Mouse (Mus musculus): Measurements from ENCODE around the gene Eras.
"Not testable (repeated sequence)": the region's sequence is repeated elsewhere in the genome, so short reads cannot be mapped to it uniquely, and the experiment has no call there.

The Eras gene

GRCm38 (mm10) chrX:7928270-7928790 lies at the start of gene Eras:
Eras (minus strand) TSS chrX:7928607.
- DNase-seq (ENCODE audit: low spot score), result no peak

GRCm38 (mm10) chrX:7977892-7978291 lies 49.5 kb upstream of the Eras start, which contains the start of gene Gata1:
Gata1 (minus strand) TSS chrX:7978071.
- DNase-seq (ENCODE audit: low spot score), result no peak

- DNase-seq (ENCODE audit: low spot score), result no peak
Observed at GRCm38 (mm10) chrX:7971292-7971691, 42.9 kb upstream of the Eras start.

- DNase-seq (ENCODE audit: low spot score), result no peak
Observed at GRCm38 (mm10) chrX:7968899-7969298, 40.5 kb upstream of the Eras start.

GRCm38 (mm10) chrX:7968226-7968625 lies 39.8 kb upstream of the Eras start:
- no peak for DNase-seq (ENCODE audit: low spot score)

- no peak for DNase-seq (ENCODE audit: low spot score)
Observed at GRCm38 (mm10) chrX:7967596-7968201, 39.3 kb upstream of the Eras start.

GRCm38 (mm10) chrX:7966161-7966560 lies 37.8 kb upstream of the Eras start:
- DNase-seq (ENCODE audit: low spot score), result no peak

- no peak for DNase-seq (ENCODE audit: low spot score)
Observed at GRCm38 (mm10) chrX:7963829-7964626, 35.6 kb upstream of the Eras start.

GRCm38 (mm10) chrX:7958868-7959267 lies 30.5 kb upstream of the Eras start:
- no peak for DNase-seq (ENCODE audit: low spot score)

- no peak for DNase-seq (ENCODE audit: low spot score)
Observed at GRCm38 (mm10) chrX:7950091-7950490, 21.7 kb upstream of the Eras start.

GRCm38 (mm10) chrX:7947900-7948492 lies 19.6 kb upstream of the Eras start:
- peak; percentile 90 for DNase-seq (ENCODE audit: low spot score)

- DNase-seq (ENCODE audit: low spot score), result peak; percentile 20
Observed at GRCm38 (mm10) chrX:7947108-7947899, 18.9 kb upstream of the Eras start, which contains the start of gene Hdac6. Hdac6 (minus strand) TSS chrX:7947889.

- no peak for DNase-seq (ENCODE audit: low spot score)
Observed at GRCm38 (mm10) chrX:7945618-7946017, 17.2 kb upstream of the Eras start.

GRCm38 (mm10) chrX:7937667-7938066 lies 9.3 kb upstream of the Eras start:
- no peak for DNase-seq (ENCODE audit: low spot score)

GRCm38 (mm10) chrX:7936874-7937273 lies 8.5 kb upstream of the Eras start:
- no peak for DNase-seq (ENCODE audit: low spot score)

GRCm38 (mm10) chrX:7927116-7927515 lies 1.3 kb downstream of the Eras start:
- DNase-seq (ENCODE audit: low spot score), result no peak

- no peak for DNase-seq (ENCODE audit: low spot score)
Observed at GRCm38 (mm10) chrX:7926266-7926665, 2.1 kb downstream of the Eras start.

GRCm38 (mm10) chrX:7922032-7922431 lies 6.4 kb downstream of the Eras start:
- DNase-seq (ENCODE audit: low spot score), result peak; percentile 23

GRCm38 (mm10) chrX:7919601-7920383 lies 8.6 kb downstream of the Eras start, which contains the start of gene Pcsk1n:
Pcsk1n (plus strand) TSS chrX:7919822.
- DNase-seq (ENCODE audit: low spot score), result peak; percentile 79

GRCm38 (mm10) chrX:7917960-7918359 lies 10.4 kb downstream of the Eras start:
- DNase-seq (ENCODE audit: low spot score), result not testable (repeated sequence)

GRCm38 (mm10) chrX:7915669-7916068 lies 12.7 kb downstream of the Eras start:
- not testable (repeated sequence) for DNase-seq (ENCODE audit: low spot score)

Measured in retina, embryonic 14.5 days (tissue).